12 mouse cellular contexts compared by ENCODE assay signal in genomic region chr4:57730801-57731598, GRCm38 (mm10). TPM values are rescaled to one million over a fixed set of nuclear protein-coding genes. Genes with fewer than 3 reads are reported as not detected.
DNase-seq lines count a peak whose midpoint lies in the region; ATAC-seq and TF ChIP-seq lines count a peak whose summit lies in the region.
"Had no signal": no experiment of that assay in that cellular context is flagged by ENCODE, and none has a peak within 500 bp of the region (broad histone marks: within the 10 kb centered on the region; RNA-seq: fewer than 3 reads in every experiment).

No protein-coding gene starts in this region.

- TF ChIP-seq POLR2A in small intestine, adult 2 months (IDR thresholded peaks at IDR 0.05; ENCODE audit: low read depth, low read length) = no peak

- H3K4me3 ChIP-seq in small intestine, adult 2 months (ENCODE audit: low read depth, low read length) = no peak overlapping the region
- no peak overlapping the region for H3K4me3 ChIP-seq in neural tube, embryonic 15.5 days (replicated peaks)
- H3K4me3 ChIP-seq: erythroblast, embryonic 14.5 days; hindbrain, embryonic 10.5 days had no signal

- no peak for TF ChIP-seq CTCF in small intestine, adult 2 months (IDR thresholded peaks at IDR 0.05; ENCODE audit: extremely low read depth, insufficient read length, insufficient replicate concordance, low read depth, low read length)

- peak; percentile 50 for DNase-seq in adrenal gland, postnatal 14 days
- no peak for DNase-seq in adrenal gland, adult 18-20 months (ENCODE audit: low spot score in 2 of 2)
- DNase-seq in lung, postnatal 10 days = peak; percentile 25
- DNase-seq in lung, adult 18-20 months = no peak
- peak; percentile 30 to 52 for DNase-seq in adrenal gland, postnatal 36 days
- no peak for DNase-seq in ovary, postnatal 10 days (ENCODE audit: low spot score)
- DNase-seq: gastrocnemius, postnatal 25 days had no signal

- H3K4me2 ChIP-seq in neural tube, embryonic 15.5 days = no peak overlapping the region

- WGBS in small intestine, adult 2 months = 61% methylated on average over 11 of the region's 11 CpGs
- WGBS in neural tube, embryonic 15.5 days = 82% methylated on average over 11 of the region's 11 CpGs

- no peaks in the 10 kb centered on the region for H3K27me3 ChIP-seq in small intestine, adult 2 months (ENCODE audit: control insufficient read depth, insufficient read depth, low read length)
- H3K27me3 ChIP-seq in neural tube, embryonic 15.5 days (replicated peaks) = no peaks in the 10 kb centered on the region

- no peaks in the 10 kb centered on the region for H3K4me1 ChIP-seq in small intestine, adult 2 months (ENCODE audit: control insufficient read depth, insufficient read depth, insufficient read length, low read length)
- no peaks in the 10 kb centered on the region for H3K4me1 ChIP-seq in neural tube, embryonic 15.5 days

- no peaks in the 10 kb centered on the region for H3K36me3 ChIP-seq in small intestine, adult 2 months (ENCODE audit: control insufficient read depth, insufficient read depth, low read length)
- H3K36me3 ChIP-seq in neural tube, embryonic 15.5 days = no peaks in the 10 kb centered on the region
- H3K36me3 ChIP-seq: hindbrain, embryonic 10.5 days had no signal

- no peak overlapping the region for H3K9ac ChIP-seq in neural tube, embryonic 15.5 days (replicated peaks)

- no peaks in the 10 kb centered on the region for H3K9me3 ChIP-seq in neural tube, embryonic 15.5 days (replicated peaks)
- H3K9me3 ChIP-seq: hindbrain, embryonic 10.5 days had no signal

- ATAC-seq in neural tube, embryonic 15.5 days (ENCODE audit: low FRiP score) = no peak
- ATAC-seq: midbrain, embryonic 16.5 days had no signal

- peak overlapping the region; percentile 3; the same call in 1 of the 2 replicates for H3K27ac ChIP-seq in small intestine, adult 2 months (ENCODE audit: insufficient read depth, low read depth, low read length)
- no peak overlapping the region for H3K27ac ChIP-seq in neural tube, embryonic 15.5 days (replicated peaks)
- H3K27ac ChIP-seq: hindbrain, embryonic 10.5 days had no signal

RNA-seq across cellular contexts. Expression of gene Akap2, which starts 13.5 kb away (rescaled TPM):
- 129 and 137 TPM in 2 replicates for total RNA-seq in adrenal gland, postnatal 14 days (2021)
- 100 to 1,000 TPM; 191 to 192 TPM for total RNA-seq in adrenal gland, adult 18-20 months (2021)
- 100 to 1,000 TPM; 156 to 161 TPM for total RNA-seq in adrenal gland, postnatal 36 days (2021)
- 5.5 and 7.6 TPM in 2 replicates for polyA plus RNA-seq in small intestine, adult 2 months (2012; rRNA removed)
- 11.0 and 19.4 TPM in 2 replicates for polyA plus RNA-seq in neural tube, embryonic 15.5 days (2015; fragmentation: Nextera tagmentation; extraction: Ambion mirVana)

Comparison
In these comparisons a context has a peak if more than half of its experiments do, and no peak if none do; other contexts are left out.
1. DNase-seq: peak in adrenal gland, postnatal 14 days (single experiment), lung, postnatal 10 days (single experiment) and adrenal gland, postnatal 36 days (2 of 2); none in adrenal gland, adult 18-20 months (0 of 2), lung, adult 18-20 months (0 of 2) and ovary, postnatal 10 days (single experiment).